Mouse (Mus musculus) thymus, adult 2 months (tissue): Measurements from ENCODE around the gene Mettl16.

ENCODE experiments used
- CTCF ChIP-seq: fragments of 200-500 bp; IDR thresholded peaks from 2 replicates; pipeline ENCODE4 v1.5.1; 2012; ENCODE audit warnings: mild to moderate bottlenecking, control low read depth, low read length, moderate library complexity, borderline replicate concordance; ENCODE audit not compliant: control insufficient read depth, poor library complexity, insufficient read depth; ENCODE audit errors: extremely low read depth
- POLR2A ChIP-seq: fragments of 200-500 bp; IDR thresholded peaks from 2 replicates; pipeline ENCODE4 v1.6.1; 2012; ENCODE audit warnings: mild to moderate bottlenecking, low read length, control low read depth, moderate library complexity; ENCODE audit not compliant: control insufficient read depth, poor library complexity, insufficient read depth; ENCODE audit errors: extremely low read depth

DNA sequence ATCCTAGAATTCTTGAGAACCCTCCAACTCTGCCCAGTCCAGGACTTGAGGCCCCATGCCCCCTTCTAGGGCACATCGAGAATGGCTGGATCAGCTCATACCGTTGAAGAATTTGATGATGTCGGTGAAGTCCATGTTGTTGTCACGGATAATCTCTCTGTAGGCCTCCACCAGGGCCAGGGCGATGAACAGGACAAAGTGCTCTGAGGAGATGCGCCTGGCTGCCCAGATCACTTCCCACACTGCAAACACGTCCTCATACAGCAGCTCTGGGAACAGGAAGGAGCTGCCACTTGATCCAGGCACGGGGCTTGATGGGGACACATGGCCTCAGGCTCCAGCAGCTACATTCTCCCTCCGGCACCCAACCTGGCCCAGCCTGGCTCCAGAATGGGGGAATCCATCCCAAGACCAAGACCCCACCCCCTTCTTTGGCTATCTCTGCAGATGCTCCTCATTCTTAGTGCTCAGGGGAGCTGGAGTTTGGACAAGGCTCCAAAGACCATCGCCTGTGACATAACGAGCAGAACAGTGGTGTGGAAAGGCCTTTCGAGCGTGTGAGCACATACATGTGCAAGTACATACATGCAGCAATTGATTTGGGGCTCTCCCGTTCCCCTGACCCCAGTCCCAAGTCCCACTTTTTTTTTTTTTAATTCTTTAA lies 80.5 kb downstream of the Mettl16 start:
- TF ChIP-seq CTCF, result no peak
- TF ChIP-seq POLR2A, result no peak
